8 mouse cellular contexts compared by ENCODE assay signal in the genomic region with DNA sequence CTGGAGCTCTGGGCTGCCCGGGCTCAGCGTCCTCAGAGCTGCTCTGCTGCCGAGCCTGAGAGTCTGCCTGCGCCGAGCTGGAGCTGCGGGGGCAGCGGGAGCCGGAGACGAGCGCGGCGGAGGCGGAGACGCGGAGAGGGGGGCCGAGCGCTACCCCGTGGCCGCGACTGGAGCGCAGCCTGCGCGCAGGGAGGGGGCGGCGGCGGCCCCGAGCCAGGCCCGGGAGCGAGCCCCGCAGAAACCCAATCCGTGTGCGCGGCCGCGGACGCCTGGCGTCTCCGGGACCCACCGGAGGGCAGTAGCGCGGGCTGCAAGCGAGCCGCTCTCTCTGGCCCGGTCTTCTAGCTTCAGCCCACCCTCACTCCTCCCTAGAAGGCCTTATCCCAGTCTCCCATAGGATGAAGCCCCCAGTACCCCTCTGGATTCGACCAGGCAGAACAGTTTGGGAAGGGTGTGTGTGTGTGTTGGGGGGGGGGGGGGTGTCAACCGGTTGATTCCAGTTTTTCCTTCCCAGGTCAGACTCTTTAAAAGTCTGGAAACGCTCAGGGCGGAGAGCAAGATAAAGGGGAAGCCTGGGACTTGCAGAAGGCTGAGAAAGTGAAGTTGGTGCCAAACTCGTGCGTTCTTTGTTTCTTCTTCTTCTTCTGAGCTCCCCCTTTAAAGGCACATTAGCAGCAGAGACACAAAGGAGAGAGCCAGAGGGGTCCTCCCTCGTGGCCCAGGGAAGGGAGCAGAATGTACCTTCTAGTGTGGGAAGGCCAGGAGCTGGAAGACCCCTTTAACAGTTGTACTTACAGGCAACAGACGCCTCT. TPM values are rescaled to one million over a fixed set of nuclear protein-coding genes. Genes with fewer than 3 reads are reported as not detected.
DNase-seq lines count a peak whose midpoint lies in the region; ATAC-seq and TF ChIP-seq lines count a peak whose summit lies in the region.

A gene (minus strand): TSS at position 96 of the 812 bp plus-strand sequence.

- peak; percentile 88 for ATAC-seq in forebrain, postnatal 0 days
- ATAC-seq in hindbrain, embryonic 12.5 days (ENCODE audit: low FRiP score) = peak; percentile 79
- peak; percentile 84 for ATAC-seq in midbrain, embryonic 13.5 days
- ATAC-seq in stomach, embryonic 15.5 days (ENCODE audit: insufficient read depth, low FRiP score, low read depth) = peak; percentile 77

- DNase-seq in ES-CJ7 (ENCODE audit: low read depth, low spot score) = peak; percentile 47
- peak; percentile 88 for DNase-seq in brain, adult 2 months (ENCODE audit: low read depth, low spot score)
- peak; percentile 87 for DNase-seq in forebrain, postnatal 0 days
- peak; percentile 78 to 85 for DNase-seq in left cerebral cortex, postnatal 14 days (ENCODE audit: low spot score in 2 of 2)
- no peak for DNase-seq in MN1 (ENCODE audit: low spot score)

- no peaks in the 10 kb centered on the region for H3K9me3 ChIP-seq in forebrain, postnatal 0 days (ENCODE audit: low read length)
- H3K9me3 ChIP-seq in hindbrain, embryonic 12.5 days (replicated peaks) = no peaks in the 10 kb centered on the region
- no peaks in the 10 kb centered on the region for H3K9me3 ChIP-seq in midbrain, embryonic 13.5 days
- H3K9me3 ChIP-seq in stomach, embryonic 15.5 days = no peaks in the 10 kb centered on the region

- H3K27ac ChIP-seq in forebrain, postnatal 0 days (ENCODE audit: low read depth, low read length) = peak within 1 kb of the TSS; percentile 77
- H3K27ac ChIP-seq in hindbrain, embryonic 12.5 days = peak within 1 kb of the TSS; percentile 92
- peak within 1 kb of the TSS; percentile 87 for H3K27ac ChIP-seq in midbrain, embryonic 13.5 days
- H3K27ac ChIP-seq in stomach, embryonic 15.5 days = peak within 1 kb of the TSS; percentile 86

- WGBS in forebrain, postnatal 0 days = 3% methylated on average over 47 of the region's 52 CpGs
- WGBS in hindbrain, embryonic 12.5 days = 2% methylated on average over 30 of the region's 52 CpGs
- 1% methylated on average over 52 of the region's 52 CpGs for WGBS in midbrain, embryonic 13.5 days
- 3% methylated on average over 50 of the region's 52 CpGs for WGBS in stomach, embryonic 15.5 days

- H3K4me2 ChIP-seq in forebrain, postnatal 0 days (ENCODE audit: low read depth) = peak within 1 kb of the TSS; percentile 87
- H3K4me2 ChIP-seq in hindbrain, embryonic 12.5 days (replicated peaks) = peak within 1 kb of the TSS; percentile 99
- peak within 1 kb of the TSS; percentile 87 for H3K4me2 ChIP-seq in midbrain, embryonic 13.5 days (replicated peaks)
- H3K4me2 ChIP-seq in stomach, embryonic 15.5 days = peak within 1 kb of the TSS; percentile 98

- H3K9ac ChIP-seq in forebrain, postnatal 0 days = peak within 1 kb of the TSS; percentile 57
- peak within 1 kb of the TSS; percentile 88 for H3K9ac ChIP-seq in hindbrain, embryonic 12.5 days
- peak within 1 kb of the TSS; percentile 87 for H3K9ac ChIP-seq in midbrain, embryonic 13.5 days (replicated peaks)
- peak within 1 kb of the TSS; percentile 69 for H3K9ac ChIP-seq in stomach, embryonic 15.5 days

- H3K36me3 ChIP-seq in forebrain, postnatal 0 days (ENCODE audit: insufficient read depth) = no peaks in the 10 kb centered on the region
- H3K36me3 ChIP-seq in hindbrain, embryonic 12.5 days = no peaks in the 10 kb centered on the region
- no peaks in the 10 kb centered on the region for H3K36me3 ChIP-seq in midbrain, embryonic 13.5 days
- no peaks in the 10 kb centered on the region for H3K36me3 ChIP-seq in stomach, embryonic 15.5 days

- no peaks in the 10 kb centered on the region for H3K27me3 ChIP-seq in forebrain, postnatal 0 days (ENCODE audit: insufficient read depth, low read length)
- H3K27me3 ChIP-seq in hindbrain, embryonic 12.5 days = peaks cover 34% of the 10 kb centered on the region
- peaks cover 38% of the 10 kb centered on the region for H3K27me3 ChIP-seq in midbrain, embryonic 13.5 days
- peaks cover 29% of the 10 kb centered on the region for H3K27me3 ChIP-seq in stomach, embryonic 15.5 days (replicated peaks)

- peak within 1 kb of the TSS; percentile 59 for H3K4me3 ChIP-seq in forebrain, postnatal 0 days (ENCODE audit: low read depth, low read length)
- peak within 1 kb of the TSS; percentile 69 for H3K4me3 ChIP-seq in hindbrain, embryonic 12.5 days
- H3K4me3 ChIP-seq in midbrain, embryonic 13.5 days (replicated peaks) = peak within 1 kb of the TSS; percentile 58
- peak within 1 kb of the TSS; percentile 60 for H3K4me3 ChIP-seq in stomach, embryonic 15.5 days (replicated peaks)

- no peak; the same call in 1 of the 2 replicates for TF ChIP-seq CTCF in forebrain, postnatal 0 days (IDR thresholded peaks at IDR 0.05; ENCODE audit: low read depth)

- intact Hi-C loops in left cerebral cortex, postnatal 14 days (cut with DNase I) = loop anchor here (2.0 to 5.0 kb wide), 5 partner anchors 118 to 570 kb away; no protein-coding TSS in a partner anchor

- H3K4me1 ChIP-seq in forebrain, postnatal 0 days (ENCODE audit: insufficient read depth) = peaks cover 13% of the 10 kb centered on the region
- H3K4me1 ChIP-seq in hindbrain, embryonic 12.5 days = peaks cover 55% of the 10 kb centered on the region
- peaks cover 66% of the 10 kb centered on the region for H3K4me1 ChIP-seq in midbrain, embryonic 13.5 days (replicated peaks)
- peaks cover 28% of the 10 kb centered on the region for H3K4me1 ChIP-seq in stomach, embryonic 15.5 days

RNA-seq across cellular contexts. Expression of the gene that starts here (rescaled TPM):
- total RNA-seq in forebrain, postnatal 0 days (2014; rRNA removed) = 14.1 and 18.5 TPM in 2 replicates
- 0.79 and 1.9 TPM in 2 replicates for polyA plus RNA-seq in forebrain, postnatal 0 days (2015; fragmentation: Nextera tagmentation; extraction: Ambion mirVana)
- 6.4 and 7.1 TPM in 2 replicates for polyA plus RNA-seq in hindbrain, embryonic 12.5 days (2016; fragmentation: Nextera tagmentation; extraction: Ambion mirVana)
- 10 to 100 TPM; 34.7 to 44.8 TPM for total RNA-seq in left cerebral cortex, postnatal 14 days (2021)
- 3.8 and 5.0 TPM in 2 replicates for polyA plus RNA-seq in midbrain, embryonic 13.5 days (2015; fragmentation: Nextera tagmentation; extraction: Ambion mirVana)
- polyA plus RNA-seq in stomach, embryonic 15.5 days (2015; fragmentation: Nextera tagmentation; extraction: Ambion mirVana) = 3.0 and 3.2 TPM in 2 replicates
